Mouse (Mus musculus) limb, embryonic 12.5 days (tissue): ENCODE measurements around the gene Vmn2r74. TPM values are rescaled to one million over a fixed set of nuclear protein-coding genes. Genes with fewer than 3 reads are reported as not detected.

Source experiments
- ATAC-seq: fragments of 200-750 bp; cut with Nextera tagmentation; 2 replicates; pipeline ENCODE4 v1.8.0; 2017; ENCODE audit warnings: low read depth, moderate TSS enrichment; ENCODE audit not compliant: insufficient number of reproducible peaks, insufficient read depth, low FRiP score, low TSS enrichment
- H3K27ac ChIP-seq: fragments of 300-500 bp; sonication (generic); 2 replicates; pipeline ENCODE4 v1.5.1; 2016; ENCODE audit warnings: mild to moderate bottlenecking, moderate library complexity
- H3K27me3 ChIP-seq: fragments of 300-500 bp; sonication (generic); 2 replicates; pipeline ENCODE4 v1.6.1; 2016; ENCODE audit warnings: mild to moderate bottlenecking, moderate library complexity
- H3K36me3 ChIP-seq: fragments of 300-500 bp; sonication (generic); 2 replicates; pipeline ENCODE4 v1.6.1; 2016; ENCODE audit warnings: mild to moderate bottlenecking, moderate library complexity
- H3K4me1 ChIP-seq: fragments of 300-500 bp; sonication (generic); replicated peaks from 2 replicates; pipeline ENCODE4 v1.6.1; 2016
- H3K4me2 ChIP-seq: fragments of 300-500 bp; sonication (generic); 2 replicates; pipeline ENCODE4 v1.6.1; 2016; ENCODE audit warnings: mild to moderate bottlenecking, moderate library complexity
- H3K4me3 ChIP-seq: fragments of 300-500 bp; sonication (generic); replicated peaks from 2 replicates; pipeline ENCODE4 v1.5.1; 2016; ENCODE audit warnings: mild to moderate bottlenecking
- H3K9ac ChIP-seq: fragments of 300-500 bp; sonication (generic); replicated peaks from 2 replicates; pipeline ENCODE4 v1.6.1; 2016; ENCODE audit warnings: mild to moderate bottlenecking, moderate library complexity
- H3K9me3 ChIP-seq: fragments of 300-500 bp; sonication (generic); 2 replicates; pipeline ENCODE4 v1.6.1; 2016; ENCODE audit warnings: mild to moderate bottlenecking, moderate library complexity
- WGBS: fragments of 180-500 bp; shearing (Covaris S2); methylation state at CpG from one replicate; pipeline ENCODE4 v1.1.7; 2016; 5-methylcytosine and 5-hydroxymethylcytosine counted together
- polyA plus RNA-seq: library from polyadenylated mRNA; unstranded; fragments of >200 nt; fragmentation: Nextera tagmentation; extraction: Ambion mirVana; gene quantifications from 2 replicates; pipeline ENCODE4 v1.2.1, GENCODE M21; 2016

Vmn2r74 gene
- not detected in 2 replicates for polyA plus RNA-seq

GRCm38 (mm10) chr7:85961529-85961928 lies at the start of gene Vmn2r74:
Gene Vmn2r74 (minus strand): TSS chr7:85961629.
- Histone ChIP-seq H3K27ac (no peak within 1 kb of the TSS), H3K4me2 (no peak within 1 kb of the TSS), H3K4me1 (no peaks in the 10 kb centered on the region), H3K36me3 (no peaks in the 10 kb centered on the region), H3K27me3 (no peaks in the 10 kb centered on the region), H3K9me3 (no peaks in the 10 kb centered on the region), H3K4me3 (no peak within 1 kb of the TSS), H3K9ac (no peak within 1 kb of the TSS)
- ATAC-seq: no peak

- Histone ChIP-seq H3K9me3 (peaks cover 42% of the 10 kb centered on the region), H3K4me1 (no peaks in the 10 kb centered on the region), H3K4me3 (no peak overlapping the region), H3K27ac (no peak overlapping the region), H3K9ac (no peak overlapping the region), H3K36me3 (no peaks in the 10 kb centered on the region), H3K27me3 (no peaks in the 10 kb centered on the region), H3K4me2 (no peak overlapping the region)
- WGBS: 88% methylated on average over 2 of the region's 2 CpGs
- no peak for ATAC-seq
Observed at GRCm38 (mm10) chr7:86007533-86007932, 46.1 kb upstream of the Vmn2r74 start.

Other genes starting within 250 kb of the Vmn2r74 start
- not detected in 2 replicates for gene Vmn2r72, start 206.5 kb downstream of the Vmn2r74 start, polyA plus RNA-seq
- not detected in 2 replicates for gene Vmn2r73, start 85.4 kb downstream of the Vmn2r74 start, polyA plus RNA-seq
- not detected in 2 replicates for gene Vmn2r75, start 210.1 kb upstream of the Vmn2r74 start, polyA plus RNA-seq